Mouse (Mus musculus) heart, postnatal 14 days (tissue): ENCODE measurements at regions not wholly inside any gene's neighbourhood (a gene's known extent, or its start where the extent isn't known, plus 50 kb on each side); places are given as distances from the start of the nearest gene placed in this dataset.
A peak's percentile ranks its signal among the peaks of the same experiment; 100 is the strongest.

Source experiments
- DNase-seq, 2 experiments: peaks; one replicate each; pipeline ENCODE4 v3.0.0; 2021 to 2022
- intact Hi-C: fragments of 180-260 bp; cut with DNase I; formaldehyde crosslinking; loops from one replicate; pipeline ENCODE4 v1.15.1; 2025

DNA sequence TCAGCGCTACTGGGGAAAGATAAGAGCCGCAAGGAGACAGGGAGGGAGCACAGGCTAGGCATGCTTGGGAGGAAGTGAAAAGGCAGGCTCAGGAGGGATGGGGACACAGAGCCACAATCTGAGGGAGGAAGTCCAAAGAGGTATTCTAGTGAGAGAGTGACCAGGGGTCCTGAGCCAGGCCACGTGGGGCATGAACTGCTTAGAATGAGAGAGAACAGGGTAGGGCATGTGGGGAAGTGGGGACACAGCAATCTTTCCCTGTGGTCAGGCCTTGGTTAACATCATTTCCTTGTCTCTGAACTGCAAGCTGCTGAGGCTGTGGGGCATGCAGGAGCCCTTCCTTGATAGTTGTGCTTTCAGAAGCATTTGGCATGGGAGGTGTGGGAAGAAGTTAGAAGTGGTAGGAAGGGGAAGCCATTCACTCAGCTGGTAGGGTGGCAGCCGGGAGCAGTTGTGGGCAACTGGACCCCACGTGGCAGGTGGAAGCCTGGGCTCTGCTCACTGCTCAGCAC lies 92.2 kb upstream of the Igfbp7 start:
- intact Hi-C loops = no loop called here
- DNase-seq = no peak

GRCm38 (mm10) chr5:77494601-77495000 lies 86.8 kb upstream of the Igfbp7 start:
- intact Hi-C loops = no loop called here
- no peak for DNase-seq

- no peak for DNase-seq
- intact Hi-C loops = no loop called here
These were observed 81.1 kb upstream of the Igfbp7 start for GRCm38 (mm10) chr5:77488969-77489368.

DNA sequence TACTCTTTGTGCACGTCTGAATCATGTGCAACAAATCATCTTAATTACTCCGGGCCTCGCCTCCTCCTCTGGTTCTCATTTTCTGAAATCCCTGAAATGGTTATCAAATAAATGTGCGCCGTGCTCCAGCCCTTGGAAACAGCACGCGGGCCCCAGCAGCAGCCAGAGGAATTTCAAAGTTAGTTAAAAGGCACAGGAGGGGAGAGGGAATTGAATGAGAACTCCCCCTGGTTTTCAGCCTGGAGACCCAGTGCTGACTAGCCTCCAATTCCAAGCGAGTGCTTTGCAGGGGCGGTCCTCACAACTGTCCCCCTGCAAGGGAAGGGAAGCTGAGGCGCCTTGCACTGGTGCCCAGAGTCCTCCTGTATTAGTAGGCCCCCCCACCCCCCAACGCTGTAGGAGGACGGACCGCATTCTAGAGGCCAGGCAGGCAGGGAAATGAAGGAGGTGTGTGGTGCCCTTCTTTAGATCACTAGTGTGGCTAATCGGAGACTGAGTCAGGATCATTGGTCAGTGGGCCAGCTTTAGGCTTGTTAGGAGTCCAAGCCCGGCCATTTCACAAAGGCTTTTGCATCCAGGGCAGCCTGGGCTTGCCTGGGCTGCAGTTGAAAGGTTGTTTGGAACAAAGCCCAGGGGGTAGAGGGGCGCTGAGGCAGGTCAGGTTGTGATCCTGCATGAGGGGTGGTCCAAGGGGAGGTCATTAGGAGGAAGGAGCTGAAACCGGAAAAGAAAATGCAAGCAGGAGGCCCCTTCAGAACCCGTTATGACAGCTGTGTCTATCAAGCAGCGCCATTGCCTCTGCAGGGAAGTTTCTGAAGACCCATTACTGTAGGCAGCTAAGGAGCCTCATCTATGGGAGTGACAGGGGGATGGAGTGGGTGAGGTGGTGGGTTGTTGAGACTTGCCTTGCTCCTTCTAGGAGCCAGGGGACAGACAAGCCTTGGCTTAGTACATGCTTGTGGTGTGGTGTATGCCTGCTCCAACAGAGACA lies 80.3 kb upstream of the Igfbp7 start:
- DNase-seq = no peak
- intact Hi-C loops = no loop called here

- DNase-seq = no peak
- intact Hi-C loops = no loop called here
These were observed 75.3 kb upstream of the Igfbp7 start for GRCm38 (mm10) chr5:77483053-77483717.

GRCm38 (mm10) chr5:77481811-77482210 lies 74.0 kb upstream of the Igfbp7 start:
- no peak for DNase-seq
- intact Hi-C loops = no loop called here

GRCm38 (mm10) chr5:77477794-77478193 lies 70.0 kb upstream of the Igfbp7 start:
- intact Hi-C loops = no loop called here
- DNase-seq = no peak

DNA sequence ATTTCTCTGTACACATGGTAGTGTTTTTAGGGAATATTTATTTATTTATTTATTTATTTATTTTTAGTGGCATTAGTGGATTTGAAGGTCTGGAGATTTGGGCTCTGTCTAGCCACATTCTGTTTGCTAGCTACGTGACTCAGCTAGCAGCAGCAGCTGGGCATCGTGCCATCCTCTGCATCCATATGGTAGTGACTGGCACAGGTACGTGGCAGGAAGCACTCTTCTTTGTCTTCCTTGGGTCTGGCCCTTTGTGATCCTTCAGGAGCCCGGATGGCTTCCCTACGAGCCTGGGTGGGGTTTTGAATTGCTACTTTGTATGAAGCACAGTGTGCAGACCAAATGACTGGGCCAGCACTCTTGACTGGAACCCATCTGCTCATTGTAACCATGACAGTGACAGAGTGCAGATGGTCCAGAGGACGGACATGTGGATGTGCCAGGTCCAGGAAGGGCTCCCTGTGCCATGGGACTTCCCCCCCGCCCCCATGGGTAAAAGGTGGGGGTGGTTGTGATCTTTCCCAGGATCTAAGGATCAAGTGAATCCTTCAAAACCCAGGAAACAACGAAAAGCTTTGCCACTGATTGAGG lies 66.2 kb upstream of the Igfbp7 start:
- DNase-seq = no peak
- intact Hi-C loops = no loop called here

GRCm38 (mm10) chr5:77469236-77469766 lies 61.5 kb upstream of the Igfbp7 start:
- intact Hi-C loops = no loop called here
- DNase-seq = no peak

DNA sequence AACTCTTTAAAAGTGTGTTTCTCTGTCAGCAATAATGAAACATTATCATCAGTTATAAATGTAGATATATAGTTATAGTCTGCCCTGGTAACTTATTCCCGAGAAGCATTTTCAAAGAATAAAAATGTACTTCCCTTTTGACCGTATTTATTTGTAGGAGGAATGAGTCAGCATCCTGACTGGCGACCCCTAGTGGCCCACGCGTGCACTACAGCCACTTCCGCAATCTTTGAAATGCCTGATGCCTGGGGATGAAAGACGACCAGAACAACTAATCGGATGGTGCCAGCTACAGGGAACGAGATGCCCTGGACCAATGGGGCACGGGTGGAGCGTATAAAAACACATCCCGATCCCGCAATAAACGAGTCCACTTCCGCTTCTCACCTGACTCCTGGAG lies 60.6 kb upstream of the Igfbp7 start:
- intact Hi-C loops = no loop called here
- peak; percentile 74 to 83 for DNase-seq

DNA sequence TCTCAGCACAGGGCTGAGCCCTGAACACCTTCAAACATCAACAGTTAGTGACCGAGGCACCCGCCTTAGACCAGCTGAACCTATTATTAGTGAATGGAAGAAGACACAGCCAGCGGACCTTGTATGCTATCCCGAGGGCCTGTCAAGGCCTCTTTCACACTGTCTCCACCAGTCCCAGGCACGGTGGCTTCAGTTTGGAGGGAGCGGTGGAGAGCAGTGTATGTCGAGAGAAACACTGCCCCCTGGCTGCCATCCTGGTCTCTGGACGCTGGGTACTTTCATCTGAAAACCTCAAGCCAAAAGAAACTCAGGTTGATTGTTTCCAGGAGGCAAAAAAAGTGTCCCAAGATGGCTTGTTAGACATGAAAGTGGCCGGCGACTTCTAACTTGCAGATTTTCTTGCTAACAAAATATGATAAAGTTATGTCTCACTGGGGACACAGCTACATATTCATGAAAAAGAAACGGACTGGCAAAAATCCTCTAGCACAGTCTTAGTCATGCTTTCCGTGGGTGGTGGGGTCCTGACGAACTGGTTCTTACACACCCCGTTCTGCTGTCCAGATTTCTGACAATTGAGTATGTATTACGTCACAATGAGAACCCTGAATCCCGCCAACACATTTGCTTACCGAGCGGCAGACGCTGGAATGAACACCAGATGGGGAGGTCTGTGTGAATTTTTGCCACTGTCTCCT lies 57.2 kb upstream of the Igfbp7 start:
- DNase-seq = peak; percentile 78 to 85

DNA sequence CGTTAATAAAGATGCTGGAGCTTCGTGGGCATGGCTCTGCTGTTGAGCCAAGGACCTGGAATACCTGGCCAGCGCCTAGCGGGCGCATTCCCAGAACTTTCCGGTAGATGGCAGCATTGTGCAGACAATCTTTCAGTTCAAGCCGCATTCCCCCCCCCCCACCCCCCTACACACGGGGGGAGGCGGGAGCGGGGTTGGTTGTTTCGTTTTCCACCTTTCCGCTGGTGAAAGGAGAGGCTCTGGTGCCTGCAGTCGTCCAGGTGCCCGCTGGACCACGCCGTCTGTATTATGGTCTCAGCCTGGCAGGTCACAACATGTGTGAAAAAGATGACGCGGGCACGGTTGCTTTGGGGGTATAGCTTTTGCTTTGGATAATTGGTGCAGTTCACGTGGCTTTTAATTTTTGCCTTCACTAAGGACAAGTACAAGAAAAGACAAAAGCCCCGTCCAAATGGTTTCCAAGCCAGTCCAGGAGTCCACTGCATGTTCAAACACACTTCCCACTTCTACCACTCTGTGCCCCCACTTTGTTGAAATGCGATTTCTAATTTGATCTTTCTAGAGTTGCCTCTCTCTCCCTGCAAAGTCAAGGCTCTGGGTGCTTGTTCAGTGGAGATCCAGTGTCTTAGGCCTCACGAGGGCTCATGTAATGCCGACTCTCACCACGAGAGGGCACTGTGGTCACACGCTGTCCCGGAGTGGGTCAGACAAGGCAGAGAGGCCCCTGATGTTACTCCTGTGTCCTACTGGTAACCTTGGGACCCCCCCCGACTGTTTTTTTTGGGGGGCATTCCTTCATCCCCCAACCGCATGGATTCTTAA lies 52.3 kb upstream of the Igfbp7 start:
- DNase-seq = peak; percentile 93 to 98
- intact Hi-C loops = loop anchor here (2.0 to 5.0 kb wide), 3 partner anchors 53 to 342 kb away; partner anchors contain the start of gene Igfbp7

More for the DNA sequence above, 57.2 kb upstream of the Igfbp7 start:
- intact Hi-C loops = loop anchor here (5.0 kb wide), 2 partner anchors 58 to 337 kb away; partner anchors contain the start of gene Igfbp7
